Mouse (Mus musculus) C2C12 (cell line): ENCODE data around the gene Ube2r2.

Source experiments
- CTCF ChIP-seq: IDR thresholded peaks from one replicate; pipeline ENCODE4 v1.5.1; 2011; ENCODE audit not compliant: control insufficient read depth, insufficient read depth, insufficient read length
- FOSL1 ChIP-seq: IDR thresholded peaks from one replicate; pipeline ENCODE4 v1.8.0; 2011; ENCODE audit warnings: mild to moderate bottlenecking, low read length; ENCODE audit not compliant: poor library complexity, insufficient read depth, severe bottlenecking
- MAX ChIP-seq: IDR thresholded peaks from one replicate; pipeline ENCODE4 v1.6.1; 2011; ENCODE audit warnings: mild to moderate bottlenecking, control low read depth
- MYOD1 ChIP-seq: IDR thresholded peaks from one replicate; pipeline ENCODE4 v1.6.1; 2011; ENCODE audit warnings: low read depth; ENCODE audit not compliant: control insufficient read depth, insufficient read length
- MYOG ChIP-seq: IDR thresholded peaks from one replicate; pipeline ENCODE4 v1.6.1; 2011; ENCODE audit not compliant: control insufficient read depth, insufficient read length; ENCODE audit errors: extremely low read depth

DNA sequence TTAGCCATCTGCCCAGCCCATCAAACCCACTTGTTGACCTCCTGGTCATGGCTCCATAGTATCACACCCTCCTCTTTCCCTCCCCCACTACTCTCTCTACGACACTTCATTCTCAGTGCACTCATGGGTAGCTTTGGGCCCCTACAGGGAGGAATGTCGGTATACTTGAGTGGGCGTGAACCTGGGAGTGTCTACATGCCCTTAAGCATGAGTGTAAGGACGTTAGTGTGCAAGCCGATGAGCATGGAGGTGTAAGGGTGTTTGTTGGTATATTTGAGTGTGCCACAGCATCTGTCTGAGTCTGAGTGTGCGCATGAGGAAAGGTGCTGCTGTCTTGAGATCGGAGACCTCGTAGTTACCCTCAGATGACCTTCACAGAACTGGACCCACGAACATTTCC is 48.6 kb upstream of the Ube2r2 start:
- TF ChIP-seq CTCF, result no peak
- no peak for TF ChIP-seq MAX
- TF ChIP-seq MYOG, result no peak
- TF ChIP-seq MYOD1, result no peak
- TF ChIP-seq FOSL1, result no peak
